Comparison of ENCODE assay signal across 8 mouse cellular contexts in the genomic region with DNA sequence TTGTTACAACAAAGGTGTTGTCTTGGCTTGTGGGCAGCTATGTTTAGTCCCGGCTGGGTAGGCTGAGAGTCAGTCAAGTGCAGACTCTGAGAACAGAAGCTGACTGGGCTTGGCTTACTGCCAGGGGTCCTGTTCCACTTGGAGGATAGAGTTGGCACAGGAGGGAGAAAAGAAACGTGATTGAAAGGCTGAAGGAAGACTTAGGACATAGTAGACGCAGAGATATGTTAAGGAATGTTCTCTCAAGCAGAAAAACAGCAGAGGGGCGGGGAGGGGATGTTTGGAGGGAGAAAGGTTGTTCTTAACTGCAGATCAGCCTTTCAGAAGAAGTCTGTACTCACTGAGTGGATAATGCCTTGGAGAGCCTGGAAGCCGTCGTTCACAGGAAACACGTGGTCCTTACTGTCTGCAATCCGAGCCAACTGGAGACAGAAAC. TPM values are rescaled to one million over a fixed set of nuclear protein-coding genes. Genes with fewer than 3 reads are reported as not detected.
DNase-seq lines count a peak whose midpoint lies in the region; ATAC-seq and TF ChIP-seq lines count a peak whose summit lies in the region.

No protein-coding gene starts in this region.

- 0 out of 2 replicates have a peak, but pooled peaks cover 6% of the 10 kb centered on the region for H3K4me1 ChIP-seq in liver, embryonic 11.5 days (replicated peaks; ENCODE audit: control insufficient read depth, insufficient read depth, low read length)
- H3K4me1 ChIP-seq in intestine, embryonic 15.5 days (replicated peaks): peaks cover 24% of the 10 kb centered on the region
- peaks cover 16% of the 10 kb centered on the region; the same call in 1 of the 2 replicates for H3K4me1 ChIP-seq in lung, postnatal 0 days (ENCODE audit: insufficient read depth, low read depth, low read length)

- DNase-seq in liver: peak; percentile 30
- no peak for DNase-seq in liver, embryonic 11.5 days (ENCODE audit: low spot score)
- DNase-seq in gastrocnemius, adult 2 months: peak; percentile 64
- peak; percentile 98 for DNase-seq in lung, postnatal 0 days (ENCODE audit: low spot score)

- H3K4me3 ChIP-seq in liver, embryonic 11.5 days (ENCODE audit: low read depth, low read length): no peak overlapping the region
- no peak overlapping the region for H3K4me3 ChIP-seq in gastrocnemius, adult 2 months
- no peak overlapping the region for H3K4me3 ChIP-seq in intestine, embryonic 15.5 days (replicated peaks)
- no peak overlapping the region for H3K4me3 ChIP-seq in lung, postnatal 0 days (ENCODE audit: low read depth, low read length)

- H3K9ac ChIP-seq in liver, embryonic 11.5 days (ENCODE audit: low read depth, low read length): no peak overlapping the region
- H3K9ac ChIP-seq in intestine, embryonic 15.5 days: no peak overlapping the region
- H3K9ac ChIP-seq in lung, postnatal 0 days (replicated peaks; ENCODE audit: low read depth): no peak overlapping the region

- no peak overlapping the region for H3K4me2 ChIP-seq in liver, embryonic 11.5 days
- no peak overlapping the region for H3K4me2 ChIP-seq in intestine, embryonic 15.5 days (replicated peaks)
- no peak overlapping the region for H3K4me2 ChIP-seq in lung, postnatal 0 days (replicated peaks; ENCODE audit: low read depth, low read length)

- no peak overlapping the region for H3K27ac ChIP-seq in liver, embryonic 11.5 days (ENCODE audit: low read depth, low read length)
- H3K27ac ChIP-seq in gastrocnemius, adult 2 months: no peak overlapping the region
- peak overlapping the region; percentile 29; the same call in 1 of the 2 replicates for H3K27ac ChIP-seq in intestine, embryonic 15.5 days
- peak overlapping the region; percentile 69 for H3K27ac ChIP-seq in lung, postnatal 0 days (ENCODE audit: low read length)

- H3K9me3 ChIP-seq in liver, embryonic 11.5 days (ENCODE audit: control insufficient read depth, low read length): no peaks in the 10 kb centered on the region
- H3K9me3 ChIP-seq in intestine, embryonic 15.5 days: no peaks in the 10 kb centered on the region
- no peaks in the 10 kb centered on the region for H3K9me3 ChIP-seq in lung, postnatal 0 days (ENCODE audit: low read length)

- no peak; the same call in 1 of the 2 replicates for TF ChIP-seq EP300 in lung, postnatal 0 days (IDR thresholded peaks at IDR 0.05)

- intact Hi-C loops in gastrocnemius, adult 2 months (cut with DNase I): no loop called here

- no peak for ATAC-seq in liver, embryonic 11.5 days (replicated peaks; ENCODE audit: low FRiP score)
- peak; percentile 60 for ATAC-seq in intestine, embryonic 15.5 days
- peak; percentile 87 for ATAC-seq in lung, postnatal 0 days
- no peak for ATAC-seq in monocyte, adult 5-6 weeks (replicated peaks; ENCODE audit: insufficient number of reproducible peaks, low FRiP score, low TSS enrichment, poor library complexity, severe bottlenecking)
- no peak for ATAC-seq in granulocyte monocyte progenitor cell, adult 5-6 weeks (replicated peaks; ENCODE audit: poor library complexity, severe bottlenecking)
- no peak for ATAC-seq in cerebellum, adult (ENCODE audit: insufficient number of reproducible peaks, low FRiP score, low TSS enrichment)

- 55% methylated on average over 8 of the region's 8 CpGs for WGBS in liver, embryonic 11.5 days
- 34% methylated on average over 8 of the region's 8 CpGs for WGBS in intestine, embryonic 15.5 days
- WGBS in lung, postnatal 0 days: 6% methylated on average over 8 of the region's 8 CpGs

- H3K27me3 ChIP-seq in liver, embryonic 11.5 days (replicated peaks; ENCODE audit: control insufficient read depth, insufficient read depth, low read length): no peaks in the 10 kb centered on the region
- no peaks in the 10 kb centered on the region for H3K27me3 ChIP-seq in intestine, embryonic 15.5 days (replicated peaks)
- no peaks in the 10 kb centered on the region for H3K27me3 ChIP-seq in lung, postnatal 0 days (replicated peaks; ENCODE audit: insufficient read depth, low read length)

- TF ChIP-seq CTCF in gastrocnemius, adult 2 months (IDR thresholded peaks at IDR 0.05): no peak
- no peak for TF ChIP-seq CTCF in lung, postnatal 0 days (IDR thresholded peaks at IDR 0.05)

- H3K36me3 ChIP-seq in liver, embryonic 11.5 days (ENCODE audit: control insufficient read depth, insufficient read depth, low read length): no peaks in the 10 kb centered on the region
- no peaks in the 10 kb centered on the region for H3K36me3 ChIP-seq in intestine, embryonic 15.5 days
- no peaks in the 10 kb centered on the region for H3K36me3 ChIP-seq in lung, postnatal 0 days (ENCODE audit: insufficient read depth, low read length)

RNA-seq across cellular contexts. Expression of a gene that starts 53.3 kb away (rescaled TPM):
- 2.0 and 3.1 TPM in 2 replicates for polyA plus RNA-seq in liver, embryonic 11.5 days (2014; fragmentation: Nextera tagmentation; extraction: Ambion mirVana)
- 10 to 100 TPM in 1 of 2 experiments, 1 to 10 TPM in 1; 6.2 to 15.9 TPM for total RNA-seq in gastrocnemius, adult 2 months (2021)
- polyA plus RNA-seq in intestine, embryonic 15.5 days (2015; fragmentation: Nextera tagmentation; extraction: Ambion mirVana): 5.9 and 6.5 TPM in 2 replicates
- polyA plus RNA-seq in lung, postnatal 0 days (2015; fragmentation: Nextera tagmentation; extraction: Ambion mirVana): 11.7 and 13.9 TPM in 2 replicates
- 0.43 TPM in 1 of 3 replicates, not detected in the others for total RNA-seq in monocyte, adult 5-6 weeks (2017)
- 0.85 and 1.7 TPM in 2 replicates for total RNA-seq in granulocyte monocyte progenitor cell, adult 5-6 weeks (2014; fragmentation: Nextera tagmentation)
- total RNA-seq in granulocyte monocyte progenitor cell, adult 5-6 weeks (2017): 0.10 and 0.78 TPM in 2 replicates

Comparison
In these comparisons a context has a peak if more than half of its experiments do, and no peak if none do; other contexts are left out.
1. ATAC-seq: peak in intestine, embryonic 15.5 days (single experiment) and lung, postnatal 0 days (single experiment); none in liver, embryonic 11.5 days (single experiment), monocyte, adult 5-6 weeks (single experiment), granulocyte monocyte progenitor cell, adult 5-6 weeks (single experiment) and cerebellum, adult (single experiment).
2. H3K27ac ChIP-seq: peak in intestine, embryonic 15.5 days (single experiment) and lung, postnatal 0 days (single experiment); none in liver, embryonic 11.5 days (single experiment) and gastrocnemius, adult 2 months (single experiment).